Mouse (Mus musculus) mouse embryonic stem cell (cell line): ENCODE data around the gene Frmd4b.

Experiments used
- in situ Hi-C, 2 experiments: fragments of 300-500 bp; cut with MboI; formaldehyde crosslinking; loops; 1 replicate in 1 of 2; 3 replicates in 1 of 2; pipeline ENCODE4 v1.14.3; 2019 to 2020; ENCODE audit warnings: low sequenced_read_pairs in 2 of 2, low pct_unique_long_range_greater_than_20kb in 1 of 2, mixed read lengths in 1 of 2; ENCODE audit not compliant: unreplicated experiment in 1 of 2

The Frmd4b gene

DNA sequence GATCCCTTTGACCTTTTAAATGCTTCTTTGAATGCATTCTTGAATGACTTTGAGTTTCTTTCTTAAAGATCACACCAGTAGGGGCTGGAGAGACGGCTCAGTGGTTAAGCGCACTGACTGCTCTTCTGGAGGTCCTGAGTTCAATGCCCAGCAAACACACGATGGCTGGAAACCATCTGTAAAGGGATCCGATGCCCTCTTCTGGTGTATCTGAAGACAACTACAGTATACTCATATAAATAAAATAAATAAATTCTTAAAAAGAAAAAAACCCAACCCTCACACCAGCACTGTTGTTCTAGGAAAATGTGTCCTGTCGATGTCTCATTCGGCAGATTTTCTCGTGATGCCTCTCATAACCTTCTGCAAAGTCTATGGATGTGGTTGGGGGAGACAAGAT is 116.3 kb downstream of the Frmd4b start:
- in situ Hi-C loops = loop anchor here (25.0 kb wide), 1 partner anchor 239 kb away; the partner anchor contains the start of gene Lmod3 (in 2 of the 2)

DNA sequence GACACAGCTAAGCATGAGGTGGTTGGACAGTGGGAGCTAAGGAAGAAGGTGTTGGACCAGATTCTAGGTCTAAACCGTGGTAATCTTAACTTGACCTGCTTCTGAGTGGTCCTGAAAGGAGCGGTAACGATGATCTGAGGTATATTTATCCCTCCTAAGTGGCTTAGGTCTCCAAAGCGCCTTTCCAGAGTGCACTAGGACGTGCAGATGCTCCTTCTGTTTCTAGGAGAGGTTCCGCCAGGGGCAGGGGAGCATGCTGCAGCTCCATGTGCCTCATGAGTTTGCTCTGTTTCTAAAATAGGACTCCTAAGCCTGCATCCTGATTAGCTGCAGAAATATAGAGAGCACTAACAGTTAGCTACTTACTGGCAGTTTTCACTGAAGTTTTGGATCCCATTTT is 117.1 kb downstream of the Frmd4b start:
- in situ Hi-C loops = loop anchor here (25.0 kb wide), 1 partner anchor 238 kb away; the partner anchor contains the start of gene Lmod3 (in 2 of the 2)

DNA sequence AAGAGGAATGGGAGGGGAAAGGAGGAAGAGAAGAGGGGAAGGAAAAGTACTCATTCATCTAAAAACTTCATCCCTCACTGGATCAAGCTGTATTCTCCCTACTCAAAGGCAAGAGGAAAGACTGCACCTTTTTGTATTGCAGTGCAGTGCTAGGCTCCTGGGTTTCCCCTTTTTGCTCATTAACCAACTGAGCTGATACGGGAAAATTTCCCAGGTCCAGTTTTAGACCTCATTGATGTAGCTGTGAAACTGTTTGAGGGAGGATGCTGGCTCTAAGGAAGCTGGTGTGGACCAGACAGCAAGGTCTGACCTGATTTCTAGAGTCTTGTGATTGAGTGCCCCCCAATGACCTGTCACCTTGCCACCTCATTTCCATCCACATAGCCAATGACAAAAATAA is 121.3 kb downstream of the Frmd4b start:
- in situ Hi-C loops = no loop called here

DNA sequence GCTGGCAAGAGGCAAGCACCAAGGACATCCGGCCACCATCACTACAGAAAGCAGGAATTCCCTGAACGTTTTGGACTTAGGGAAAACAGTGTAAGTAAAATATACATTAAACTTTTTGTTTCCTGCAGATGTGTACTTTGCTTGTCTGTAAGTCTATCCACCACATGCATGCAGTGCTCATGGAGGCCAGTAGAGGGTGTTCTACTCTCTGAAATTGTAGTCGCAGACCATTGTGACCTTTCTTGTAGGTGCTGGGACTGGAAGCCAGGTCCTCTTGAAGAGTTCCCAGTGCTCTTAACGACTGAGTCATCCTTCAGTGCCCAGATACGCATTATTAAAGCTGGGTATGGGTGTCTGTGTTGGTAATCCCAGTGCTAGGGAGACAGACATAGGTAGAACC is 126.3 kb downstream of the Frmd4b start:
- in situ Hi-C loops = no loop called here

DNA sequence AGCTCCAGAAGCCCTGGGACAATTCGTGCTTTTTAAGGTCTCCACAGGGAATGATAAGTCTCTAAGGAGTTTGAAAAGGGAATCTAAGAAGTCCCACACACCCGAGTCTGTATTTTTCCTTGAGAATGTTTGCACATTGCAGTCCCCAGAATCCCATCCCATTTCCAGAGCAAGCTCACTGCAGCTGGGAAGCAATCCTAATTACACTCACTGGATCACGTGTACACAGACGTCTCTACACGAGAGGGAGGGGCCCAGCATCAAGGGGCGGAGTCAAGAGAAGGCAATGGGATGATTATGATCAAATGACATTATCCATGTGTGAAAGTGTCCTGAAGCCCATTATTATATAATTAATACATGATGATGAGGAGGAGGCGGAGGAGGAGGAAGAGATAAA is 128.5 kb downstream of the Frmd4b start:
- in situ Hi-C loops = no loop called here

DNA sequence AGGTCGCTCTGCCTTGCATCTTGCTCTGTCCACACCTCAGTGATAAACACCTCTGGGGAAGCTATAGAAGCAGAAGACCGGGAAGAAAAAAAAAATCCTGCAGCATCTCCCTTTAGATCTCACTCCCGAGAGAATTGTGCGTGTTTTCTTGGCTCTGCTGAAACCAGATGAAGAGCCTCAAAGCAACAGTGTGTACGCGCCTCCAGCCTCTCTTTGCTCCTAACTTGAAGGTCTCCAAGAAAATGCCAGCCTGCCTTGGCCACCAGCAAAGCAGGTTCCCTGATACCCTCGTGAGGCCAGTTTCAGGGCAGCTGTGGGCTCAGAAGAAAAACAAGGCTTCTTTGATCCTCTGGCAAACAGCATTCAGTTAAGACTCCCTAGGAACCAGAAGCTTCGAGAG is 129.1 kb downstream of the Frmd4b start:
- in situ Hi-C loops = no loop called here

DNA sequence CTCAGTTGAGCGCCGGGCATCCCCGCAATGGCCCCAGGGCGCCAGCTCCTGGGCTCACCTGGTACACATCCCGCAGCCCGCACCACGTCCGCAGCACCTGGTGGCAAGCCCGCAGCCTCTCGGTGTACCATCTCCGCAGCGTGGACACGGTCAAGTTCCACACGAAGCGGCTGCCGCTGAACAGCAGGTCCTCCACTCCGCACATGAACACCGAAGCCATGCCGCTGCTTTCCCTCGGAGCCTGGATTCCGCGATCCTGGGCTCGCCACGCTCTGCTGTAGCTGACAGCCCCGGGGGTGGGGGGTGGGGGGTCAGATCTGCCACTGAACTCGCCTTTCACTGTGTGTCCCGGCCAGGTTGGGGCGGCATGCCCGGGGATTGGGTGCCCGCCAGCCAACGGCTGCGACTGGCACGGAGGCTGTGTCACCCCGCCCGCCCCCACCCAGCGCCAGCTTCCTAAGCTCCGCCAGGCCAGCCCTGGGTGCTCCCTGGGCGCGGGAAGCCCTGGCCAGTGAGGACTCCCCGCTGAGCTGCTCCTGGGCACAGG is 129.7 kb downstream of the Frmd4b start:
- in situ Hi-C loops = no loop called here

DNA sequence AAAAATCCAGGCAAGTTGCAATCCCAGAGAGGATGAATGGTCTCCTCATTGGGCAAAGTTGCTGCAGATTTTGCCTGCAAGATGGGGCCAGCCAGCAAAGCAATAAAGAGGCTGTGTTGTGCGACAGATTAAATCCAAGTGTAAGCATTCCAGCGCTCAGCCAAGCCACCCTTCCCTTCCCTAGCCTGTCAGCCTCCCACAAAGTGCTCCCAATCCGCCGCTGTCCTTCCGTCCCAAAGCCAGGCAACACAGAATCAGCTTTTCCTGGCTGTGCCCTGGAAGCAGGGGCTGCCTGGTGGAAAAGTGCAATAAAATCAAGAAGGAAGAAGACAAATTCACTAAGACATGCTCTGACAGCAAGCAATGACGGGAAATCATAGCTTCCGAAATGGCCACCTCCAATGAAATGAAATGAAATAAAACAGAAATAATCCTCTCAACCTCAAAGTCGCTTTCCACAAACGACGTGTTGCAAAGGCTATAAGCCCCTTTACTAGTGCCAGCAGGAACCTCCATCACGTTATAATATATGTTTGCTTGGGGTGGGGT is 130.5 kb downstream of the Frmd4b start:
- in situ Hi-C loops = no loop called here

DNA sequence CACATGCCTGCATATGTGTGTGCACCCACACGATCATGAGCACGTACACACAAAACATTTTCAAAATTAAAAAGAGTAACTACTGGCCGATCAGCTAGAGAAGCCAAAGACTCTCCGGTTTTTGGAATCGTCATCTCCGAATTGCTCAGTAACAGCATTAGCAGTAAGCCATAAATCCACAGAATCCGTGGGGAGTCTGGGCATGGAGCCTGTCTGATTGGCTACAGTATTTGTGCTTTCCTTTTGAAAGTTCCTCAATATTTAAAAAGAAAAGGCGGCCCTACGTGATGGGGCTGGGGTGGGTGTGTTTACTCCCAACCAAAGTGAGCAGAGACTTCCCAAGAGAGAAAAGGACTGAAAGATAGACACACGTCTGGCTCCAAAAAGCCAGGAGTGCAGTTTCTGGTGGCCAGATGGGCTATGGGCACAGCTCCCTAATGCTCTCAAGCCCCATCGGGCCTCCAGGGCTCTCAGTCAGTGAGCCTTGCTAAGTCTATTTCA is 131.4 kb downstream of the Frmd4b start:
- in situ Hi-C loops = no loop called here

DNA sequence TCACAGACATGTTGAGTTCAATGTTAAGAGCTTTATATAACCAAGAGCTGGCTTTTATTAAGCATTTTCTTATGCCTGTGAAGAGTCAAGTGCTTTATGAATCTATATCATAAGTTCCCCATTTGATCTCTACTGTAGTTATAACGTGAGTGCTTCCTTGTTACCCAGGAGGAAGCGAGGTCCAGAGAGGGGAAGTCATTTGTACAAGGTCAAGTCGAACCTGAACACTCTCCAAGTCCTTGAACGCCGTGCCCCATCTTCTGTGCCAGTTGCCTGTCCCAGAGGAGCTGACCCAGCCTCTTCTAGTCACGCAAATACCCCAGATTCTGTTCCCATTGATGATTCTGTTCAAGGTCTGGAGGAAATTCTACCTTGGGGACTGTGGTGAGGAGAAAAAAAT is 135.4 kb downstream of the Frmd4b start:
- in situ Hi-C loops = no loop called here

DNA sequence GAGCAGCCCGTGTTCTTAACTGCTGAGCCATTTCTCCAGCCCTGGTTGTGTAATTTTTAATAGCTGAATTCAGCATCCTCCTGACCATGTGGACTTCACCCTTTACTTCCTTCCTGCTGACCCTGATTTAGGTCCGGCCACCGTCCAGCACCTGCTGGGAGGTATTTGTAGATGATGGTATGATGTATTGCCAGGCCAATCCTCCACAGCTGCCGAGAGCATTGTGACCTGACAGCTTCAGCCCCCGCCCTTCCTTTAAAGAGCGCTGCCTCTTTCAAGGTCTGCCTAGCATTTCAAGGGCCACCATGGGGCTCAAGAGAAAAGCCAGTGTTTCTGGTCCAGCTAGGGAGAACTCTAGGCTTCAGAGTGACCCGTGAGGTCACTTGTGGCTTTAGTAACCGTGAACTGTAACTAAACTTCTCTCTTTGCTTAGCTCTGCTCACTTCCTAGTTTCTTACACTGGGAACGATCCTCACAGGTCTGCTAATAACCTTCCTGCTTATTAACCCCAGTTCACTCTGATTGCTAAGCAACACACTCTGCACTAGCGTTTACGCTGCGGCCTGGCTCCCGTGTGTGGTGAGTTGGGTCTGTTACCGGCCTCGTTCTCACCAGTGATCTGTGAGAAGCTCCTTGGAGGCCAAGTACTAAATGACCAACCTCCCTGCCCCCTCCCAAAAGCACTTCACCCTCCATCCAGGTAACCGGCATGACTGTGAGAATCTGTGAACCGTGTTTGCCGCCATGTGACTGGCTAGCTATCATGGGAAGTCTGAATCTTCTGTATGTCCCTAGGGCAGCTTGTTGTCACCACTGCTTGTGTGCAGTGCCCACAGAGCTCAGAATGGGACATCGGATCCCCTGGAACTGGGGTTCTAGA is 138.1 kb downstream of the Frmd4b start:
- in situ Hi-C loops = loop anchor here in 1 of 2 experiments (5.0 kb wide), 1 partner anchor 47 kb away; no protein-coding TSS in a partner anchor

DNA sequence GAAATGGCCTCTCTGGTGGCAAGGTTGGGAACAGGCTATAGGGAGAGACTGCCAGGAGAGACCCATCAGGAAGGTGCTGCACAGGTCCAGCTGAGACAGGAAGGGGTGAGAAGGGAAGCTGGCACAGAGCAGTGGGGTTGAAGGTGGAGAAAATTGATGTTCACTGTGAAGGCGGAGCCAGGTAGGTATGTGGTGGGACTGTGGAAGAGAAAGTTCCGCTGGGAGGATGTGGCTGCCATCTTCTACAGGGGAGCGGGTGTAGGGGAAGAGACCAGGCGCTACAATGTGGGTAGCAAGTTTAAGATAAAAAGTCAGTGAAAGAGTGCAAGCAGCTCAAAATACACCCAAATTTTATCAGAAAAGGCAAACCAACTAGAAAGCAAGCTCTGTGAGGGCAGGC is 143.7 kb downstream of the Frmd4b start:
- in situ Hi-C loops = no loop called here

DNA sequence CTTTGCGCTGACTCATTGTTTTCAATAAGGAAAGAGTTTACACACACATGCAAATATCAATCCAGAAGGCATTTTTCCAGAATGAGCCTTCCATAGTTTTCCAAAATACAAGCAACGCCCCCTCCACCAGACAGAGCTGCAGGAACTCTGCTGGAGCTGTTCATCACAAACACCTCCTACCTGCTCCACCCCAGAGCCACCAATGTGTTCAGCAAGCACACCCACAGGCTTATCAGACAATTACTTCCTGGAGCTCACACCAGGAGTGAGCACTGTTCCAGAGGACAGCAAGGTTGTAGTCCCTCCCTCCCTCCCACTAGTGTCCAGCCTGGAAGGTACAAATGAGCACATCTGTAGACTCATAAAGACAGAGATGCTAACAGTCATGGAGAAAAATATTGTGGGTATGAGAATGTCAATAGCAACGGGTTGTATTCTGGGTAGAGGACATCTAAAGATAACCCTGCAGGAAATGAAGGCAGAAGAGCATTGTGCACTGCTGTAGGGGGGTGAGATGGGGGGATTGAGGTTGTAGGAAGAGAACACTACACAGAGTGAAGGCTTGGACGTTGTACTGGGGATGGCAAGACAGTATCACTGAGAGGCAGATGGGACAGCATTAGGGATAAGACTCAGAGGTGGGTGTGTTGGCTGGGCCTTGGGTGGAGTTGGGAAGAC is 144.3 kb downstream of the Frmd4b start:
- in situ Hi-C loops = no loop called here

DNA sequence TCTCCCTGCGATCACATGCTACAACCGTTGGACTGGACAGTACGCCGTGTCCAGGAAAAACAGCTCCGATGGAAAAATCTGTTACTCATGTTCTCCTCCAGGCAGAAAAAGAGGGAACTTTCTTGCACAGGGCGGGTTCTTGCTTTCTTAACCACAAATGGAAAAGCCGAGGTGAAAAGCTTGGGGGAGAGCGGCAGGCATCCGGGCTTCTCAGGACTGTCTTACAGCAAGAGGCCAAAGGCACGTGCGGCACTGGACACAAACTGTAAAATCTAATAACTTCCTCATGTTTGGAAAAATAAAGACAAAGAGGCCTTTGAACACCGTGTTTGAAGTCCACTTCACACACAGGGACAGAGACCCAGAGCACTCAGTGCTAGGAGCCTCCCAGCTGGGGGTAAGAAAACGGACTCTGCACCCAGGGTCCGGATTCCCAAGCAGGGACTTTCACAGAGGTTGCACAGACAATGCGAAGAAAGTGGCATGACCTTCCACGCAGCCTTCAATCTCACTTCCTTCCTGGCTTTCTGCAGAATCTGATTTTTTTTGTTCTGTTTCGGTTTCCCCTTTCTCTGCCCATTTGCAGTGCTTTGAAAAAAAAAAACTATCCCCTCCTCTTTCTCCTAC is 153.3 kb downstream of the Frmd4b start:
- in situ Hi-C loops = no loop called here

DNA sequence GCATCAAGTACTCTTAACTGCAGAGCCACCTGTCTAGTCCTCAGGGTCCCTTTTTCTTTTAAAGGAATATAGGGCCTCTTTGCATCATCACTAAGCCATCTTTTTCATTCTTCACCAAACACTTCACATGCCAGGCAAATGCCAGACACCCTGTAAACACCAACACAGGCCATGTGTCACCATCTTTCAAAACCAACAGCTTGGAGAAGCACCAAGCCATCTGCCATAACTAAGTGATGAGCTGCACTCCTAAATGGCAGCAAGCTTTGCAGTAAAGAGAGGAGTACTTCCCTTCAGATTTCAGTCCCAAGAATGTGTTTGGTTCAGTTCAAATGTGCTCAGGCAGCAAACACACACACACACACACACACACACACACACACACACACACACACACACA is 154.9 kb downstream of the Frmd4b start:
- in situ Hi-C loops = no loop called here

DNA sequence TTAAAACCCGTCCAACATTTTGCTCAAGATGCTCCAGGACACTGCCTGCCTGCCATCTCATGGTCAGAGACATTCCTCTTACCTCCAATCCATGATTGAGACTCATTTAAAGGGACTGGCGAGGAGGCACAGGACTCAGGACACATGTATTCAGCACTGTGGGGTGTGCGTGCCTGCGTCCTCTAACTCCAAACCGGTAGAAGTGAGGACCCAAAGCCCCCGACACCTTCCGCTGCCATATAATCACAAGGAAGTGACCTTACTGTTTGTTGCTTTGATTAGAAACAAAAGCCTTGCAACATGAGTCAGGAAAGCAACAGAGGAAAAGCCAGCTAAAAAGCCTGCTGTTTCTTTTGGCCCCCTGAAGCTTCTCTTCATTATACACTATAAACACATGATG is 158.2 kb downstream of the Frmd4b start:
- in situ Hi-C loops = no loop called here

DNA sequence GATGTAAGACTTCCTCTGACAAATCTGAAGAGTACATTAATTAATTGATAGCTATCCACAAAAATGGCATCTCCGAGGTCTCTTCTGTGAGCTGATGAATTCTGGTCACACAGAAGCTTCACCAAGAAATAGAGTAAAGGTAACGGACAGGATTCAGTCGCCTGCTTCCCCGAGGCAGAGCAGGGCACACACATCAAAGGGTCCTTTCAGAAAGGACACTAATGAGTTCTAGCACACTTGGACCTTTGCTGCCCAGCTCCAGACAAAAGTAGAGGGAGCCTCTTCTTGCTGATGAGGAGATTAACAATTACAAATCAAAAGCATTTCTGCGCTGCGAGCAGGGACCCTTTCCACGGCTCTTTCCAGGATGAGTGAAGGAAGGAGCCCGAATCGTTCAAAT is 159.0 kb downstream of the Frmd4b start:
- in situ Hi-C loops = no loop called here

DNA sequence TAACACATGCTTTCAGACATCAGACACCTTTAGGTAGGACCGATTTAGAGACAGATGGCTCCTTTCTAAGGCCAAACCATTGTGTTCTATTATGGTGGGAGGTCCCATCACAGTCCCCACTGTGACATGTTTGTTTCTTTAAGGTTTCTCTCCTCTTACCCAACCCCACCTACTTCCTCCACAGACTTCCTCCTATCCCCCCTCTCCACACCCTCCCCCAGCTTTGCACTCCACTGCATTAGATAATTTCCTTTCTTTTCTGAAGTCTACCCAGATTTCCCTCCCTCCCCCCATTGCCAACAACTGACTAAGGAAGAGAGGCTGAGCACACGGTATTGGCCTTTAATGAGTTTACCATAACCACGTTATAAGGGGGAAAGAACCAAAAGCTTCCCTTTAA is 159.4 kb downstream of the Frmd4b start:
- in situ Hi-C loops = no loop called here

DNA sequence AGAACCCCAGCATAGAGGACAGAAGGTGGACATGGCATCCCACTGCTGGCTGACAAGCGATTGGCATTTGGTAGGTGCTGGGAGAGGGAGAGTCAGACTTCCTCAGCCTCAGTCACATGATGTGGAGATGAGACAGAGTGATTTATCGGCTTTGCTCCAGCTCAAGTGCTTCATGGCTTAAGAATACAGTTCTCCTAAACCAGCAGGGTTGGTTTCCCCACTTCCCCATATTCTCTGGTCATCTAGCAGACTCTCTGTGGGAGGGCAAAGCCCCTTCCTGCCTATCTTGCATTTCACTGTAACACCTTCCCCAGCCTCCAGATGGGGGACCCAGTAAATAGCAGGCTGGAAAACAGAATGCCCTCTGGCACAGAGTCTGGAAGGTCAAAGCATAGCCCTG is 160.1 kb downstream of the Frmd4b start:
- in situ Hi-C loops = no loop called here
